Mouse (Mus musculus): ENCODE results near the gene Atp6v0c.

GRCm38 (mm10) chr17:24167891-24168505 is 1.5 kb downstream of the Atp6v0c start:
- TF ChIP-seq CTCF (IDR thresholded peaks at IDR 0.05; ENCODE audit: low read depth): no peak
- TF ChIP-seq EP300 (IDR thresholded peaks at IDR 0.05; ENCODE audit: low read depth): no peak
